Mouse (Mus musculus) small intestine, adult 10 weeks (tissue): Measurements from ENCODE around the gene Rnase1. TPM values are rescaled to one million over a fixed set of nuclear protein-coding genes. Genes with fewer than 3 reads are reported as not detected.

Experiments used
- polyA plus RNA-seq: library from polyadenylated mRNA; stranded (reverse); fragments of 350-450 nt; fragmentation: Illumina TruSeq; extraction: RNeasy Lipid Tissue Mini Kit (QIAGEN cat#74804); gene quantifications from one replicate; pipeline ENCODE4 v1.2.3, GENCODE M21; 2014; ENCODE audit warnings: low replicate concordance

The Rnase1 gene
- polyA plus RNA-seq = 1,041 TPM

GRCm38 (mm10) chr14:51146685-51147084 lies at the start of gene Rnase1:
Gene Rnase1, minus strand, starts transcription at chr14:51146785.

GRCm38 (mm10) chr14:51161976-51162375 lies 15.4 kb upstream of the Rnase1 start, which contains the start of gene Rnase2b:
Gene Rnase2b, plus strand, starts transcription at chr14:51162260.

DNA sequence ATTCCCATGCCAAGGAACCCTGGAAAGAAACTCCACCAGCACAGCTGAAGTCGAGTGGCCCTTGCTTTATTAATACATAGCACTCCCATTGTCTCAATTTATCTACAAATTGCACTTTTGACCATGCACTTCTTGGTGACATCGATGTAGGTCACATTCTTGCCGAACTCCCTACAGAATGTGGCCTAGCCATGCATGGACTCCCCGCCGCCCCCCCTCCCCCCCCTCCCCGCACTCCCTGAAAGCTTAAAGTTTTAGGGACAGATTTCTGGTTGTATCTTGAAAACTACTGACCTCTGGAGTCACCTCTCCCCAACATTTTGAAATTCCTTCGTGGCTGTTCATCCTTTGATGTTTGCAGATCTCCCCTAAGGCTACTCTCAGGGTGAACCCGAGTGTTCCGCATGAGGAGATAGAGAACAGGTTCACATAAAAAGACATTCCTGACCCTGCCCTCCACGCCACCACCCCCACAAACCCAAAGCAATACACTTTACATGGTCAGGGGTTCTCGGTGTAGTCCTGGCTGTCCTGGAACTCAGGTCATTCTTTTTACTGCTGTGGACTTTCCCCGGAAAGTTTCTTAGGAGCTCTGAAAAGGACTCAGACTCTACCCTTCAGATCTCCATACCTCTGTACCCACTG lies 32.5 kb downstream of the Rnase1 start, which contains the start of gene Eddm3b:
Gene Eddm3b (plus strand): TSS at position 511 of the 645 bp plus-strand sequence.

Other genes starting within 250 kb of the Rnase1 start
- gene Klhl33, start 249.3 kb downstream of the Rnase1 start, polyA plus RNA-seq = 5.5 TPM
- 6.3 TPM for gene Osgep, start 221.9 kb downstream of the Rnase1 start, polyA plus RNA-seq
- gene Apex1, start 221.8 kb downstream of the Rnase1 start, polyA plus RNA-seq = 6.1 TPM
- gene Pip4p1, start 215.9 kb downstream of the Rnase1 start, polyA plus RNA-seq = 9.2 TPM
- 250 TPM for gene Pnp, start 215.7 kb downstream of the Rnase1 start, polyA plus RNA-seq
- not detected for gene Gm49342, start 202.3 kb downstream of the Rnase1 start, polyA plus RNA-seq
- 51.2 TPM for gene Pnp2, start 190.8 kb downstream of the Rnase1 start, polyA plus RNA-seq
- gene Rnase10, start 139.0 kb downstream of the Rnase1 start, polyA plus RNA-seq = not detected
- not detected for gene Rnase9, start 104.9 kb downstream of the Rnase1 start, polyA plus RNA-seq
- gene Rnase11, start 96.6 kb downstream of the Rnase1 start, polyA plus RNA-seq = not detected
- not detected for gene Rnase12, start 89.1 kb downstream of the Rnase1 start, polyA plus RNA-seq
- not detected for gene Olfr750, start 72.3 kb downstream of the Rnase1 start, polyA plus RNA-seq
- gene Rnase4, start 55.7 kb downstream of the Rnase1 start, polyA plus RNA-seq = 270 TPM
- gene Ang, start 55.6 kb downstream of the Rnase1 start, polyA plus RNA-seq = 15.4 TPM
- not detected for gene Eddm3b, start 32.4 kb downstream of the Rnase1 start, polyA plus RNA-seq
- gene Rnase6, start 22.9 kb downstream of the Rnase1 start, polyA plus RNA-seq = 16.6 TPM
- not detected for gene Rnase2b, start 15.5 kb upstream of the Rnase1 start, polyA plus RNA-seq
- gene Ang2, start 52.4 kb upstream of the Rnase1 start, polyA plus RNA-seq = not detected
- not detected for gene Ear14, start 56.6 kb upstream of the Rnase1 start, polyA plus RNA-seq
- not detected for gene Rnase2a, start 109.3 kb upstream of the Rnase1 start, polyA plus RNA-seq
- gene Gm7247, start 215.0 kb upstream of the Rnase1 start, polyA plus RNA-seq = not detected